ENCODE assay signal across 23 mouse cellular contexts in genomic region chr14:12303106-12303505, GRCm38 (mm10). TPM values are rescaled to one million over a fixed set of nuclear protein-coding genes. Genes with fewer than 3 reads are reported as not detected.
DNase-seq lines count a peak whose midpoint lies in the region; ATAC-seq and TF ChIP-seq lines count a peak whose summit lies in the region.
"Had no signal": no experiment of that assay in that cellular context is flagged by ENCODE, and none has a peak within 500 bp of the region (broad histone marks: within the 10 kb centered on the region; RNA-seq: fewer than 3 reads in every experiment).

No protein-coding gene starts in this region.

- H3K36me3 ChIP-seq in forebrain, embryonic 16.5 days (ENCODE audit: control insufficient read depth, insufficient read depth): no peaks in the 10 kb centered on the region
- no peaks in the 10 kb centered on the region; the same call in 1 of the 2 replicates for H3K36me3 ChIP-seq in forebrain, postnatal 0 days (ENCODE audit: insufficient read depth)
- peaks cover 4% of the 10 kb centered on the region; the same call in 1 of the 2 replicates for H3K36me3 ChIP-seq in kidney, embryonic 15.5 days
- peaks cover 8% of the 10 kb centered on the region for H3K36me3 ChIP-seq in liver, postnatal 0 days (replicated peaks; ENCODE audit: insufficient read depth, low read length)
- H3K36me3 ChIP-seq in liver, embryonic 12.5 days: peaks cover 15% of the 10 kb centered on the region

- H3K27ac ChIP-seq in forebrain, embryonic 16.5 days (ENCODE audit: low read length): no peak overlapping the region
- no peak overlapping the region for H3K27ac ChIP-seq in forebrain, postnatal 0 days (ENCODE audit: low read depth, low read length)
- no peak overlapping the region for H3K27ac ChIP-seq in kidney, embryonic 15.5 days
- H3K27ac ChIP-seq in liver, postnatal 0 days (ENCODE audit: low read depth): no peak overlapping the region
- no peak overlapping the region for H3K27ac ChIP-seq in liver, embryonic 12.5 days
- H3K27ac ChIP-seq: embryonic facial prominence, embryonic 10.5 days; heart, embryonic 15.5 days; hindbrain, embryonic 13.5 days; hindbrain, postnatal 0 days had no signal

- no peaks in the 10 kb centered on the region for H3K27me3 ChIP-seq in forebrain, embryonic 16.5 days (replicated peaks; ENCODE audit: control insufficient read depth, insufficient read depth, low read length)
- H3K27me3 ChIP-seq in forebrain, postnatal 0 days (ENCODE audit: insufficient read depth, low read length): no peaks in the 10 kb centered on the region
- no peaks in the 10 kb centered on the region for H3K27me3 ChIP-seq in kidney, embryonic 15.5 days
- H3K27me3 ChIP-seq in liver, postnatal 0 days (ENCODE audit: insufficient read depth, low read length): no peaks in the 10 kb centered on the region
- no peaks in the 10 kb centered on the region for H3K27me3 ChIP-seq in liver, embryonic 12.5 days (replicated peaks)
- H3K27me3 ChIP-seq: CH12.LX; heart, embryonic 15.5 days; hindbrain, embryonic 13.5 days had no signal

- H3K4me1 ChIP-seq in forebrain, embryonic 16.5 days (replicated peaks; ENCODE audit: control insufficient read depth, insufficient read depth, low read length): peaks cover 6% of the 10 kb centered on the region
- H3K4me1 ChIP-seq in forebrain, postnatal 0 days (ENCODE audit: insufficient read depth): no peaks in the 10 kb centered on the region
- no peaks in the 10 kb centered on the region for H3K4me1 ChIP-seq in kidney, embryonic 15.5 days
- no peaks in the 10 kb centered on the region for H3K4me1 ChIP-seq in liver, postnatal 0 days (ENCODE audit: insufficient read depth)
- H3K4me1 ChIP-seq in liver, embryonic 12.5 days: 0 out of 2 replicates have a peak, but pooled peaks cover 5% of the 10 kb centered on the region
- H3K4me1 ChIP-seq: embryonic facial prominence, embryonic 10.5 days; heart, embryonic 15.5 days; hindbrain, embryonic 13.5 days had no signal

- WGBS in forebrain, embryonic 16.5 days: 44% methylated on average over 2 of the region's 2 CpGs
- WGBS in forebrain, postnatal 0 days: 47% methylated on average over 2 of the region's 2 CpGs
- 73% methylated on average over 2 of the region's 2 CpGs for WGBS in kidney, embryonic 15.5 days
- WGBS in liver, postnatal 0 days (ENCODE audit: insufficient replicate concordance): 57% methylated on average over 2 of the region's 2 CpGs
- 72% methylated on average over 2 of the region's 2 CpGs for WGBS in liver, embryonic 12.5 days (ENCODE audit: insufficient replicate concordance)

- TF ChIP-seq EP300 in liver, postnatal 0 days (IDR thresholded peaks at IDR 0.05; ENCODE audit: low read depth): no peak

- no peak overlapping the region for H3K4me2 ChIP-seq in forebrain, embryonic 16.5 days (ENCODE audit: low read length)
- no peak overlapping the region for H3K4me2 ChIP-seq in forebrain, postnatal 0 days (ENCODE audit: low read depth)
- no peak overlapping the region for H3K4me2 ChIP-seq in kidney, embryonic 15.5 days
- no peak overlapping the region for H3K4me2 ChIP-seq in liver, postnatal 0 days (ENCODE audit: low read depth, low read length)
- no peak overlapping the region for H3K4me2 ChIP-seq in liver, embryonic 12.5 days
- H3K4me2 ChIP-seq: heart, embryonic 11.5 days; heart, embryonic 15.5 days; hindbrain, embryonic 13.5 days had no signal

- ATAC-seq in forebrain, embryonic 16.5 days: peak; percentile 40; the same call in 1 of the 2 replicates
- ATAC-seq in forebrain, postnatal 0 days: no peak
- no peak for ATAC-seq in kidney, embryonic 15.5 days (replicated peaks; ENCODE audit: low FRiP score)
- ATAC-seq in liver, postnatal 0 days: peak; percentile 41; the same call in 1 of the 2 replicates
- no peak for ATAC-seq in liver, embryonic 12.5 days
- ATAC-seq: hindbrain, postnatal 0 days had no signal

- H3K9ac ChIP-seq in forebrain, embryonic 16.5 days (replicated peaks; ENCODE audit: low read depth, low read length): no peak overlapping the region
- H3K9ac ChIP-seq in forebrain, postnatal 0 days: no peak overlapping the region
- H3K9ac ChIP-seq in kidney, embryonic 15.5 days: no peak overlapping the region
- no peak overlapping the region for H3K9ac ChIP-seq in liver, postnatal 0 days (replicated peaks)
- H3K9ac ChIP-seq in liver, embryonic 12.5 days: no peak overlapping the region
- H3K9ac ChIP-seq: heart, embryonic 15.5 days; hindbrain, embryonic 13.5 days had no signal

- H3K4me3 ChIP-seq in forebrain, embryonic 16.5 days (replicated peaks; ENCODE audit: low read length): no peak overlapping the region
- no peak overlapping the region for H3K4me3 ChIP-seq in forebrain, postnatal 0 days (ENCODE audit: low read depth, low read length)
- H3K4me3 ChIP-seq in kidney, embryonic 15.5 days (replicated peaks): no peak overlapping the region
- no peak overlapping the region for H3K4me3 ChIP-seq in liver, postnatal 0 days (ENCODE audit: low read depth, low read length)
- no peak overlapping the region for H3K4me3 ChIP-seq in liver, embryonic 12.5 days
- H3K4me3 ChIP-seq: embryonic facial prominence, embryonic 10.5 days; heart, embryonic 15.5 days; hindbrain, embryonic 13.5 days had no signal

- TF ChIP-seq CTCF in forebrain, postnatal 0 days (IDR thresholded peaks at IDR 0.05; ENCODE audit: low read depth): no peak
- no peak for TF ChIP-seq CTCF in liver, postnatal 0 days (IDR thresholded peaks at IDR 0.05; ENCODE audit: low read depth)

- DNase-seq in forebrain, postnatal 0 days: no peak
- peak; percentile 11 to 15 for DNase-seq in kidney, adult 8-10 months
- no peak for DNase-seq in liver, postnatal 0 days
- no peak for DNase-seq in urinary bladder, adult 2 months (ENCODE audit: low spot score)
- DNase-seq: adrenal gland, adult 2 months; adrenal gland, postnatal 25 days; cerebellum, adult 2 months; cerebellum, postnatal 10 days; gastrocnemius, postnatal 36 days; heart, postnatal 14 days had no signal

- no peaks in the 10 kb centered on the region for H3K9me3 ChIP-seq in forebrain, embryonic 16.5 days (ENCODE audit: control insufficient read depth, low read length)
- no peaks in the 10 kb centered on the region for H3K9me3 ChIP-seq in forebrain, postnatal 0 days (ENCODE audit: low read length)
- H3K9me3 ChIP-seq in kidney, embryonic 15.5 days (replicated peaks): no peaks in the 10 kb centered on the region
- no peaks in the 10 kb centered on the region for H3K9me3 ChIP-seq in liver, postnatal 0 days (ENCODE audit: low read length)
- no peaks in the 10 kb centered on the region for H3K9me3 ChIP-seq in liver, embryonic 12.5 days (replicated peaks)
- H3K9me3 ChIP-seq: embryonic facial prominence, embryonic 10.5 days; heart, embryonic 15.5 days; hindbrain, embryonic 13.5 days had no signal

RNA-seq across cellular contexts. Expression of gene 3830406C13Rik, which starts 19.1 kb away (rescaled TPM):
- polyA plus RNA-seq in forebrain, embryonic 16.5 days (2015; fragmentation: Nextera tagmentation; extraction: Ambion mirVana): 46.6 and 50.5 TPM in 2 replicates
- total RNA-seq in forebrain, postnatal 0 days (2014; rRNA removed): 27.8 and 40.2 TPM in 2 replicates
- polyA plus RNA-seq in forebrain, postnatal 0 days (2015; fragmentation: Nextera tagmentation; extraction: Ambion mirVana): 35.2 and 39.0 TPM in 2 replicates
- polyA plus RNA-seq in kidney, embryonic 15.5 days (2015; fragmentation: Nextera tagmentation; extraction: Ambion mirVana): 36.7 and 41.2 TPM in 2 replicates
- 20.4 and 21.0 TPM in 2 replicates for polyA plus RNA-seq in liver, postnatal 0 days (2015; fragmentation: Nextera tagmentation; extraction: Ambion mirVana)
- polyA plus RNA-seq in liver, embryonic 12.5 days (2016; fragmentation: Nextera tagmentation; extraction: Ambion mirVana): 27.1 and 30.1 TPM in 2 replicates
- polyA plus RNA-seq in urinary bladder, adult 2 months (2012; rRNA removed): 45.6 and 57.9 TPM in 2 replicates

RNA-seq across cellular contexts. Expression of gene Gm49355, which starts 19.3 kb away (rescaled TPM):
- 0.25 and 0.29 TPM in 2 replicates for polyA plus RNA-seq in forebrain, embryonic 16.5 days (2015; fragmentation: Nextera tagmentation; extraction: Ambion mirVana)
- total RNA-seq in forebrain, postnatal 0 days (2014; rRNA removed): 0.15 TPM in 1 of 2 replicates, not detected in the other
- 0.15 and 0.21 TPM in 2 replicates for polyA plus RNA-seq in forebrain, postnatal 0 days (2015; fragmentation: Nextera tagmentation; extraction: Ambion mirVana)
- polyA plus RNA-seq in kidney, embryonic 15.5 days (2015; fragmentation: Nextera tagmentation; extraction: Ambion mirVana): 0.10 and 0.18 TPM in 2 replicates
- polyA plus RNA-seq in liver, postnatal 0 days (2015; fragmentation: Nextera tagmentation; extraction: Ambion mirVana): 0.16 TPM in 1 of 2 replicates, not detected in the other
- polyA plus RNA-seq in liver, embryonic 12.5 days (2016; fragmentation: Nextera tagmentation; extraction: Ambion mirVana): 0.08 and 0.17 TPM in 2 replicates
- polyA plus RNA-seq in urinary bladder, adult 2 months (2012; rRNA removed): 0.15 TPM in 2 replicates
- total RNA-seq: adrenal gland, postnatal 25 days; heart, postnatal 14 days had no signal
- polyA plus RNA-seq: adrenal gland, adult 2 months; embryonic facial prominence, embryonic 14.5 days; hindbrain, embryonic 13.5 days had no signal

RNA-seq across cellular contexts. Expression of gene Fezf2, which starts 44.9 kb away (rescaled TPM):
- polyA plus RNA-seq in forebrain, embryonic 16.5 days (2015; fragmentation: Nextera tagmentation; extraction: Ambion mirVana): 85.1 and 93.0 TPM in 2 replicates
- total RNA-seq in forebrain, postnatal 0 days (2014; rRNA removed): 26.8 and 27.5 TPM in 2 replicates
- polyA plus RNA-seq in forebrain, postnatal 0 days (2015; fragmentation: Nextera tagmentation; extraction: Ambion mirVana): 40.7 and 42.2 TPM in 2 replicates
- polyA plus RNA-seq in kidney, embryonic 15.5 days (2015; fragmentation: Nextera tagmentation; extraction: Ambion mirVana): not detected in 2 replicates
- polyA plus RNA-seq in liver, postnatal 0 days (2015; fragmentation: Nextera tagmentation; extraction: Ambion mirVana): not detected in 2 replicates
- 0.06 TPM in 1 of 2 replicates, not detected in the other for polyA plus RNA-seq in liver, embryonic 12.5 days (2016; fragmentation: Nextera tagmentation; extraction: Ambion mirVana)
- polyA plus RNA-seq in urinary bladder, adult 2 months (2012; rRNA removed): not detected in 2 replicates
- total RNA-seq: adrenal gland, adult 2 months; adrenal gland, postnatal 25 days; CH12.LX; gastrocnemius, adult 8-10 months; gastrocnemius, postnatal 36 days; heart, adult 18-20 months; hematopoietic stem cell, adult 5-6 weeks had no signal
- polyA plus RNA-seq: adrenal gland, adult 2 months; cerebellum, adult 2 months; embryonic facial prominence, embryonic 14.5 days; hindbrain, postnatal 0 days had no signal

Comparison
In these comparisons a context has a peak if more than half of its experiments do, and no peak if none do; other contexts are left out.
1. ATAC-seq: peak in forebrain, embryonic 16.5 days (single experiment) and liver, postnatal 0 days (single experiment); none in forebrain, postnatal 0 days (single experiment), kidney, embryonic 15.5 days (single experiment) and liver, embryonic 12.5 days (single experiment).
2. DNase-seq: peak in kidney, adult 8-10 months (2 of 2); none in forebrain, postnatal 0 days (single experiment), liver, postnatal 0 days (single experiment) and urinary bladder, adult 2 months (single experiment).
3. RNA of gene Fezf2, which starts 44.9 kb away (polyA plus RNA-seq): 85.1 to 93.0 TPM in forebrain, embryonic 16.5 days and 40.7 to 42.2 TPM in forebrain, postnatal 0 days; not detected in urinary bladder, adult 2 months, not detected in kidney, embryonic 15.5 days, not detected in liver, postnatal 0 days and 0.06 TPM in liver, embryonic 12.5 days; every median in the first group is over 10 times any median in the second.